Mouse (Mus musculus) retina, postnatal 7 days (tissue): ENCODE data around the gene Myadml2.
"Not testable (repeated sequence)": the region's sequence is repeated elsewhere in the genome, so short reads cannot be mapped to it uniquely, and the experiment has no call there.

Experiments
- DNase-seq: peaks from one replicate; pipeline ENCODE4 v3.0.0-alpha.2; 2012; ENCODE audit warnings: low read depth, low spot score

Myadml2 gene

DNA sequence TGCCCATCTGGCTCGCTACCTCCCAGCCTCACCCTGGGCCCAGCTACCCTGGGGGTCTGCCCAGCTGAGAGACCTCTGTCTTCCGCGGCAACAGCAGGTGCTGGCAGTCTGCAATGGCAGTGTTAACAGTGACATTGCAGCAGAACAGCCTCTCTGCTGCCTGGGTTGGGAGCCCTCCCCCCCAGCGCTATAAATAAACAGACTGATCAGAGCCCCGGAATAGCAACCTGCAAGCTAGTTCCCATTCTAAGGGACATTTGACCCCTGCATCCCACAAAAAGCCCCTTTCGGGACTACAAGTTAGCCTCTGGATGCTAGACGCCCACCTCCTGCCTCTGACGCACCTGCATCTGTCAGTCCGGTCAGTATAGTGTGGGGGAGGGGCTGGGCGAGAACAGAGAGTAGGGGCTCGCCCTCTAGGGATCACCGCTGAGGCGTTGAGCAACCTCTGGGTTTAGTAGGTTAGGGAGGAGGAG is at the start of gene Myadml2:
Myadml2 (minus strand) TSS at position 158 of the 476 bp plus-strand sequence.
- DNase-seq, result no peak

DNA sequence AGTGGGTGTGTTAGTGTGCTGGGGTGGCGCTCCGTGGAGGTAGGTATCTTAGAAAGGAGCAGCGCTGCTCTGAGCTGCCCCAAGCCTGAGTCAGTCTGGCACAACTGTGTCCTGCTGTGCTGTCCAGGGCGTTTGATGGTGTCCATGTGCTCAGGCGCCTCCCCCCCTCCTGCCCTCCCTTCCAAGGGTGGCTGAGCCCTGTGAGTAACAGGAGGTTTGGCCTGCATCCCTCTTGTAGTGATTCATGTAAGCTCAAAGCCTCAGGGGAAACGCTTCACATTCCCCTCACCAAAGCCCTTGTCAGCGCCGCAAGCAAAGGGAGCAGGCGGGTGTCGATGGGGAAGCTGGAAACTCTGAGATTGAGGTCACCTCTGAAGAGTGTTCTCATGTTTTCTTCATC is 49.8 kb upstream of the Myadml2 start:
- DNase-seq, result no peak

DNA sequence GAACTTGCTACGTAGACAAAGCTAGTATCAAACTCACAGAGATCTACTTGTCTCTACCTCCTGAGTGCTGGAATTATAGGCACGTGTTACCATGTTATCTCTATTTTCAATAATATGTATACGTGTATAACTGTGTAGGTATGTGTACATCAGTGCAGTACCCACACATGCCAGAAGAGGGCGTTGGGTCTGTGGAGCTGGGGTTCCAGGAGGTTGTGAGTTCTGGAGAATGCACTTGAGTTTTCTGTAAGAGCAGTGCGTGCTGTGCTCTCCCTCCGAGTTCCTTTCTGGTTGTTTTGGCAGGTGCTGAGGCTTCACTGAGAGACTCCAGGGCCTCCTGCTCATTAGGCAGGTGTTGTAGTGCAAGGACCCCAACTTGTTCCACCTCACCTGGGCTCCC is 48.6 kb upstream of the Myadml2 start:
- DNase-seq, result no peak

- DNase-seq, result no peak
Measured at GRCm38 (mm10) chr11:120695641-120696040, 47.7 kb upstream of the Myadml2 start.

DNA sequence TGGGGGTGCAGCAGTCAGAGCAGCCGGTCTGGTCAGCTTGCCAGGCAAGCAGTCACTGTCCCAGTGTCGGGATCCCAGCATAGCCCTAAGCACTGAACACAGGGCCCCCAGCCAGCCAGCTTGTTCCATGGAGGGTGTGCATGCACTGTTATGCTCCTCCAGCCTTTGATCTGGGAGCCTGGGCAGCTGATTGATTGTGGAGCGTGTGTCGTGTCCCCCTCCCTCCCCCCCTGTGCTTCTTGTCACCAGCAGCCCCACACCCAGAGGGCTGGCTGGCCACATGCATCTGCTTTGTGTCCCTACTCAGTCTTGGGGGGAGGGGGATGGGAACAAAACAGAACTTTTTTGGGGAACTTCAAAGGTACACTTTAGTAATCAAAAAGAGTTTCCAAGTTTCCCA is 47.2 kb upstream of the Myadml2 start:
- DNase-seq, result no peak

GRCm38 (mm10) chr11:120693461-120693860 is 45.5 kb upstream of the Myadml2 start:
- no peak for DNase-seq

DNA sequence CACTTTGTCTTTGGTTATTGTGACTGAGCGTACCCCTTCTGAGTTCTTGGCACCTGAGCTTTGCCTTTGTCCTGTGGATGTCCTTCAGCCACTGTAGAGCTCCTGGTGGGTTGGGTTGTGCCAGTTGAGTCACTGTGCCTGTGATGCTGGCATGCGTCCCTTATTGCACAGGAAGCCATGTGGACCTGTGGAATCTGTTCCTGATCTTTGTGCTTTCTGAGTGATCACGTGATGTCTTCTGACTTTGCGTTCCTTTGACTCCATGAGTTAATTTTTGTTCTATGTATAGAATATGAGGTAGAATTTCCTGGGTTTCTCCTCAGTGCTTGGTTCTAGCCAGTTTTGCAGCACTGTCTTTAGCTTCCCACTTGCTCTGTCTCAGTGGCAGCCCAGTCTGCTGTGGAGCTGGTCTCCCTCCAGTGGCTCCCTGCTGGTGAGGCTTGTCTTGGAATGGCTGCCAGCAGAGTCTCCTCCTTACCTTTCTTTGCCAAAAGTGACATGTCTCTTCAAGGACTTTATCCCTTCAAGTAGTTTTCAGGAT is 44.6 kb upstream of the Myadml2 start:
- no peak for DNase-seq

- DNase-seq, result no peak
Measured at GRCm38 (mm10) chr11:120689365-120689764, 41.4 kb upstream of the Myadml2 start.

DNA sequence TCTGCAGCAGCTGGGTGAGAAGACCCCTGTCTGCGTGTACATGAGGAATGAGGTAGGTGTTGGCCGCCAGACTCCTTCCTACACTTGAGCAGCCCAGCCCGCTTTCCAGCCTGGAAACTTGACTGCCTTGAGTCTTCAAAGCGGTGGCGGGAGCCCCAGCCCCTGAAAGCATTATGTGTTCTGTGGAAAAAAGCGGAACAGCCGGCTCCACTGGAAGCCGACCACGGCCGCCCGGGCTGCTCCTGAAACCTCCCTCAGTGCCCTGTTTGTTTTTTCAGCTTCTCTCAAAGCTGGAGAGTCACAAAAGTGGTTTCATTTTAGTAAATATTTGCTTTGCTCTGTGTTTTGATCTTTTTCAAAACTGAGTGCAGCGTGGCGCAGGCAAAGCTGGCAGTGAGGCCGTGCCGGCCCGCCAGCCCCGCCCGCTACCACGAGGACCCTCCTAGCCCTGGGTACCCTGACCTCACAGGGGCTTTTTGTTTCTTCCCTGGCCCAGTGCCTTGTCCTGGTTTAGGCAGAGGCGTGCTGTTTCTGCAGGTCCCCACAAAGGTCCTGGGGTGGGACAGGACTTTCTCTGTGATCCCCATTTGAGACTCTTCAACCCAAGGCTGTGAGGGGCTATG is 38.8 kb upstream of the Myadml2 start:
- DNase-seq, result no peak

DNA sequence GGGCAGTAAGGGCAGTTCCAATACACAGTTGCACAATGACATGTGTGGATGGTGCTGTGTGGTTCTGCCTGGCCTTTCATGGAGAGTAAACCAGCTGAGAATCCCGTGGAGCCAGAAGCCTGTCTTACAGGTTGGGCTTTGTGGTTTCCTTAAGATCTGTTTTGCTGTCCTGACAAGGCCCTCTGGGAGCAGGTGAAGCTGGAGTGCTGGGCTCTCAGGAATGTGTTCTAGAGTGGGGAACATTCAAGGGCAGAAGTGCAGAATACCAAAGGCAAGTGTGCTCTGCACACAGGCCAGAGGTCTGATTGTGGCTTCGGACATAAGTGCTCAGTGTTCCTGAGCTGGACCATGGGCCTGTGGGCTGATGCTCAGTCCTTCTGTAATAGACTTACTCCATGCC is 36.7 kb upstream of the Myadml2 start:
- no peak for DNase-seq

GRCm38 (mm10) chr11:120684086-120684485 is 36.1 kb upstream of the Myadml2 start:
- DNase-seq, result no peak

DNA sequence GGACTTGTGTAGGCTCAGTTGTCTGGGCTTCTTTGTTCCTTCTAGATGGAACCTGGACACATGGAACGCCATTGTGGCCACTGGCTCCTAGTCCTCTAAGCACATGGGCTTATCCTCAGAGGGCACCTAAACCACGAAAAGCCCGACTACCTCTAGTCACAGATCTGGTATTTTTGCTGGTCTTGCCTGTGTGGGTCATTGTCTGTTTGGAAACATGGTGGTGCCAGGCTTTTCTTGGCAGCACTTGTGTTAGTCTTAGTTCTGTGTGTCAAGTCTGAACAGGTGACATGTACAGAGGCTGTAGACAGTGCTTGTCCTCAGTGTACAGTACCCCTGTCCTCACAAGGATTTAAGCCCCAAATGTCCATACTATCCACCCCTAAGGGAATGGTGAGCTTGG is 35.6 kb upstream of the Myadml2 start:
- DNase-seq, result no peak

- DNase-seq, result no peak
Measured at GRCm38 (mm10) chr11:120682683-120683082, 34.7 kb upstream of the Myadml2 start.

DNA sequence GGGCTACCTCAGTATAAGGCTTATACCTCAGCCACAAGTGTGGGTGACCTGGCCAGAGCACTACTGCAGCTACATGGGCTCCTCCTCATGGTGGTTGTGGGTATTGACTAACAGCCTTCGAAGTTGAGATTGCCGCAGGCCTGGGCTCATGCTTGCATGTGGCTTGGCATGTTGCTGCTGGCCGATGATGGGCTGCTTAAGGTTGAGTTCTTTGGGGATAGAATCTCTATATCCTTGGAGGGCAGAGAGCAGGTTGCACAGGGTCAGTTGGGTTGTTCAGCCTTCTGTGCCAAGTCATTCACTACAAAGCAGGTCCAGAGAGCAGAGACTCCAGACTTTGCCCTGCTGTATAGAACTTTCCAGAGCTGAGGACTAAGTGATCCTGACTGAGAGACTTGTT is 32.0 kb upstream of the Myadml2 start:
- no peak for DNase-seq

DNA sequence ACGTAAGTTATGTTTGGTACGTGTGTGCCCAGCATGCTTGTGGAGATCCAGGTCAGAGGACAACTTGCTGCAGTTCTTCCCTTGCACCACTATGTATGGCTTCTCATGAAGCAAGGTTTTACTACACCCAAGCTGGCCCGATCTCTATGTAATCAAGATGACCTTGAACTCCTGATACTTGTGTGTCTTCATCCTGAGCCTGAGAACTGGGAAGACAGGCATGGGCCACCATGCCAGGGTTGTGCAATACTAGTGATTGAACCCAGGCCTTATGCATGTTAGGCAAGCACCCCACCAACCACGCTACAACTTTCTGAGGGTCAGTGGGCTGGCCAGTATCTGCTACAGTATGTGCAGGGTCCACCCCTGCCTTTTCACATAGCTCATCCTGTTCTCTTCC is 29.0 kb upstream of the Myadml2 start:
- DNase-seq, result no peak

- DNase-seq, result not testable (repeated sequence)
Measured at GRCm38 (mm10) chr11:120675875-120676274, 27.9 kb upstream of the Myadml2 start.

DNA sequence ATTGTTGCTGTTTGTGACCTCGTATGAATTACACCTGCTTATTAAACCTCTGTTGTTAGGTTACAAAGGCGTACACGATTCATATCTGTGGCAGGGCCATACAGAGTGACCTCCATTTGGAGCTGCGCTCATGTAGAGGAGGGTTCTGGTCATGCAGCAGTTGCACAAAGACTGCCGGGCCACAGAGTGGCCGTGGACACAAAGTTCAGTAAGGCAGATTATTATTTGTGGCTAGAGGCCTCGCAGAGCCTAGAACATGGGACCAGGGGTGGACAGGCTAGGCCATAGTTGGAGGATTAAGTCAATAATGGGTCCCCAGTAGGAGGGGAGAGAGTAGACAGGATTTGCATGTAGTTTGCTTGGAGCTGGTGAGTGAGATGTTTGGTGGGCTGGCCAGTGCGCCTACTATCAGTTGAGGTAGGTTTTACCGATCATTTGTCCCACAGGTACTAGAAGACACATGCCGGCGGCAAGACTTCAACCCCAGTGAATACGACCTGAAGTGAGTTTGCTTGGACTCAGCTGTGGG is 25.7 kb upstream of the Myadml2 start:
- no peak for DNase-seq

GRCm38 (mm10) chr11:120672687-120673593 is 25.0 kb upstream of the Myadml2 start, which contains the start of gene Aspscr1:
TSS of gene Aspscr1 (plus strand) at chr11:120672973.
- DNase-seq, result peak; percentile 87

- no peak for DNase-seq
Measured at GRCm38 (mm10) chr11:120666617-120667016, 18.7 kb upstream of the Myadml2 start.

DNA sequence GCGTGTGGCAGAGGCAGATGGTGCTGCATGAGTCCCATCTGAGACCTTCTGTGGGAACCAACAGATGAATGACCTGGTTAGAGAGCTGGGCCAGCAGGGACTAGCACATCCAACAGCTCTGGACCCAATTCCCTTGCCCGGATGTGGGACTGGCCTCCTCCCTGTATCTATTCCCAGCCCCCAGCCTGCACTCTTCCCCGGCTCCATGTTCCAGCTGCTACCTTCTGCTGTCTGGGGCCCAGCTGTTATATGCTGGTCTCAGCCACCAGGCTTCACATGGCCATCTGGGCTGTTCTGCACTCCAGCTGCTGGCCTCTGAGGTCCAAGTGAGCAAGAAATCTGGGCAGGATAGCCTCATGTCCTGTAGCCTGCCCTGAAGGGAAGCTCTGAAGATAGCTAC is 17.4 kb upstream of the Myadml2 start:
- DNase-seq, result no peak

GRCm38 (mm10) chr11:120663714-120664113 is 15.8 kb upstream of the Myadml2 start:
- DNase-seq, result no peak

DNA sequence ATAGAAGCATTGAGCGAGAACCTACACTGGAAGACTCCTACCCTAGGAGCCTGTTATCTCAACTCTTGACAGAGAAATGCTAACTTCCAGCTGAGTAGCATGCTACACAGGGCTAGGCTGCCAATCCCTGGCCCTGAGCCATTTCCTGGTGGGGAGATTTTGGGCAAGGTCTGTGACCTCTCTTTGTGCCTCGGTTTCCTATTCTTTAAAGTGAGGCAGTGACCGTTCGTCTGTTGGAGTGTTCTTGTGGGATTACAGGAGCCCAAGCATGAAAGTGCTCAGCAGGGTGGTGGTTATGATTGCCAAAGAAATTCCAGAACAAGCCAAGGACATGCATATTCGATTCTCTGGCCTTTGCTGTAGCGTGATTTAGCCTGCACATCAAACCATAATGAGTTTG is 14.8 kb upstream of the Myadml2 start:
- DNase-seq, result no peak
